Mouse (Mus musculus) Patski (cell line): ENCODE measurements at regions not wholly inside any gene's neighbourhood (a gene's known extent, or its start where the extent isn't known, plus 50 kb on each side); places are given as distances from the start of the nearest gene placed in this dataset.

Experiments used
- ATAC-seq: fragments of 100-300 bp; one replicate; pipeline ENCODE4 v1.8.0; 2021
- CTCF ChIA-PET: fragments of 350-600 bp; sonication (Branson Sonifier 250); formaldehyde crosslinking; loops from one replicate; lab custom pipeline; 2022; ENCODE audit warnings: inconsistent platforms; lab: Charles Lee
- POLR2A ChIA-PET: fragments of 350-600 bp; sonication (Branson Sonifier 250); formaldehyde crosslinking; loops from one replicate; lab custom pipeline; 2022; ENCODE audit warnings: antibody characterized with exemption, inconsistent platforms; lab: Charles Lee
- DNase-seq: peaks from one replicate; pipeline ENCODE4 v3.0.0-alpha.2; 2011; ENCODE audit warnings: low read depth, low spot score
- H3K27me3 ChIP-seq: fragments of 371-371 bp; one replicate; pipeline ENCODE4 v1.5.1; 2021
- CTCF ChIP-seq: fragments of 100-300 bp; IDR thresholded peaks from one replicate; pipeline ENCODE4 v1.5.1; 2021
- in situ Hi-C: fragments of 300-500 bp; cut with MboI; formaldehyde crosslinking; loops from 3 replicates; pipeline ENCODE4 v1.11.1; 2018; ENCODE audit warnings: low pct_unique_long_range_greater_than_20kb, mixed read lengths

GRCm38 (mm10) chr1:91630871-91631410 is 90.6 kb downstream of the Asb1 start:
- ChIA-PET POLR2A (interaction anchor here (0.7 kb wide), 1 partner anchor 46 kb away, joined by 3 read pairs; no protein-coding TSS in a partner anchor), CTCF (no interaction called here)
- in situ Hi-C loops: no loop called here
- no peak for DNase-seq
- no peak for ATAC-seq
- no peaks in the 10 kb centered on the region for H3K27me3 ChIP-seq
- no peak for TF ChIP-seq CTCF

GRCm38 (mm10) chr1:91632906-91633493 is 92.7 kb downstream of the Asb1 start:
- no peak for TF ChIP-seq CTCF
- CTCF ChIA-PET: no interaction called here
- no peak for ATAC-seq

GRCm38 (mm10) chr1:91636571-91636970 is 96.2 kb downstream of the Asb1 start:
- no peaks in the 10 kb centered on the region for H3K27me3 ChIP-seq
- ChIA-PET CTCF (no interaction called here), POLR2A (no interaction called here)
- no peak for TF ChIP-seq CTCF
- in situ Hi-C loops: no loop called here
- DNase-seq (no peak), ATAC-seq (no peak)

More at GRCm38 (mm10) chr1:91632906-91633493, 92.7 kb downstream of the Asb1 start:
- POLR2A ChIA-PET: no interaction called here
- H3K27me3 ChIP-seq: no peaks in the 10 kb centered on the region
- DNase-seq: no peak
- in situ Hi-C loops: no loop called here

- no peak for ATAC-seq
- DNase-seq: no peak
- TF ChIP-seq CTCF: no peak
- ChIA-PET POLR2A (no interaction called here), CTCF (interaction anchor here (1.5 kb wide), 1 partner anchor 10 kb away, joined by 5 read pairs; no protein-coding TSS in a partner anchor)
- in situ Hi-C loops: no loop called here
- H3K27me3 ChIP-seq: peaks cover 9% of the 10 kb centered on the region
These were observed 100.2 kb downstream of the Asb1 start for GRCm38 (mm10) chr1:91640551-91640950.

- no peak for ATAC-seq
- ChIA-PET CTCF (interaction anchor here (1.0 kb wide), 1 partner anchor 32 kb away, joined by 3 read pairs; no protein-coding TSS in a partner anchor), POLR2A (interaction anchor here (0.9 kb wide), 1 partner anchor 39 kb away, joined by 3 read pairs; no protein-coding TSS in a partner anchor)
- in situ Hi-C loops: no loop called here
- TF ChIP-seq CTCF: no peak
- no peak for DNase-seq
- no peaks in the 10 kb centered on the region for H3K27me3 ChIP-seq
These were observed 118.7 kb downstream of the Asb1 start for GRCm38 (mm10) chr1:91658991-91659441.

GRCm38 (mm10) chr1:91659486-91659885 is 119.1 kb downstream of the Asb1 start:
- ChIA-PET POLR2A (interaction anchor here (0.9 kb wide), 1 partner anchor 39 kb away, joined by 3 read pairs; no protein-coding TSS in a partner anchor), CTCF (no interaction called here)
- ATAC-seq: no peak
- in situ Hi-C loops: no loop called here
- TF ChIP-seq CTCF: no peak
- DNase-seq: no peak
- no peaks in the 10 kb centered on the region for H3K27me3 ChIP-seq

GRCm38 (mm10) chr1:91663289-91663688 is 122.9 kb downstream of the Asb1 start:
- in situ Hi-C loops: no loop called here
- CTCF ChIA-PET: no interaction called here
- no peak for TF ChIP-seq CTCF

GRCm38 (mm10) chr1:91664622-91665021 is 124.3 kb downstream of the Asb1 start:
- ChIA-PET POLR2A (no interaction called here), CTCF (interaction anchor here (1.0 kb wide), 1 partner anchor 53 kb away, joined by 3 read pairs; no protein-coding TSS in a partner anchor)
- in situ Hi-C loops: no loop called here
- TF ChIP-seq CTCF: no peak
- DNase-seq (no peak), ATAC-seq (no peak)
- H3K27me3 ChIP-seq: no peaks in the 10 kb centered on the region

More at GRCm38 (mm10) chr1:91663289-91663688, 122.9 kb downstream of the Asb1 start:
- POLR2A ChIA-PET: no interaction called here
- H3K27me3 ChIP-seq: no peaks in the 10 kb centered on the region
- DNase-seq (no peak), ATAC-seq (no peak)

- TF ChIP-seq CTCF: no peak
- CTCF ChIA-PET: no interaction called here
- DNase-seq: no peak
- POLR2A ChIA-PET: no interaction called here
- in situ Hi-C loops: no loop called here
- no peaks in the 10 kb centered on the region for H3K27me3 ChIP-seq
- no peak for ATAC-seq
These were observed 128.2 kb downstream of the Asb1 start for GRCm38 (mm10) chr1:91668530-91668929.

- peak; percentile 89 for ATAC-seq
- peak; percentile 83 for DNase-seq
- in situ Hi-C loops: no loop called here
- ChIA-PET POLR2A (interaction anchor here (1.0 kb wide), 1 partner anchor 22 kb away, joined by 3 read pairs; no protein-coding TSS in a partner anchor), CTCF (interaction anchor here (1.3 kb wide), 1 partner anchor 84 kb away, joined by 3 read pairs; no protein-coding TSS in a partner anchor)
- TF ChIP-seq CTCF: no peak
- no peaks in the 10 kb centered on the region for H3K27me3 ChIP-seq
These were observed 130.3 kb upstream of the Twist2 start for GRCm38 (mm10) chr1:91670980-91671379.

GRCm38 (mm10) chr1:91674082-91674655 is 127.1 kb upstream of the Twist2 start:
- H3K27me3 ChIP-seq: no peaks in the 10 kb centered on the region
- ATAC-seq (no peak), DNase-seq (no peak)
- ChIA-PET CTCF (no interaction called here), POLR2A (no interaction called here)
- in situ Hi-C loops: no loop called here
- TF ChIP-seq CTCF: no peak
